Comparison of ENCODE assay signal across 8 mouse cellular contexts in the genomic region with DNA sequence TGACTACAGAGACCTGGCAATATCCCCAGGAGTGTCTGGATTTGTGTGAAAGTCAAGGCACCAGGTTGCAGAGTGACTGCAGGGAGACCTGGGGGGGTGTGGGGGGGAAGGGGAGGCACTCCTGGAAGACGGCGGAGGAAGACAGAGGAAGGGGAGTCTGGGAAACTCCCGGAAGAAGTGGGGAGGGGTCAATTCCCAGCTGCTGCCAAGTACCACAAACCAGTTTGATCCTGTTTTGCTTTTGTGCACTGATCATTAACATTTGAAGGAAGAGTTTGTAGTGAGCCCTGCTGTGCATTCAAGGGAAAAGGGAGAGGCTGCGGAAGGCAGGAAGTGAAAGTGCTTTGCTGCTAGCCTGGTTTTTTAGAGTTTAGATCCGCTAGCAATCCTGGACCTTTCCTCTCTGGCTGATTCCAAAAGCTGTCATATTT. TPM values are rescaled to one million over a fixed set of nuclear protein-coding genes. Genes with fewer than 3 reads are reported as not detected.
DNase-seq lines count a peak whose midpoint lies in the region; ATAC-seq and TF ChIP-seq lines count a peak whose summit lies in the region.

No protein-coding gene starts in this region.

- 3% methylated on average over 5 of the region's 5 CpGs for WGBS in embryonic facial prominence, embryonic 10.5 days
- WGBS in hindbrain, postnatal 0 days: 4% methylated on average over 5 of the region's 5 CpGs

- H3K4me1 ChIP-seq in G1E (ENCODE audit: insufficient read depth, low read depth, low read length): peaks cover 79% of the 10 kb centered on the region
- H3K4me1 ChIP-seq in embryonic facial prominence, embryonic 10.5 days: peaks cover 46% of the 10 kb centered on the region
- peaks cover 5% of the 10 kb centered on the region; the same call in 1 of the 2 replicates for H3K4me1 ChIP-seq in hindbrain, postnatal 0 days (ENCODE audit: insufficient read depth, low read length)

- H3K4me3 ChIP-seq in G1E (ENCODE audit: low read depth, low read length): peak overlapping the region; percentile 48; the same call in 1 of the 2 replicates
- H3K4me3 ChIP-seq in embryonic facial prominence, embryonic 10.5 days: peak overlapping the region; percentile 39
- no peak overlapping the region for H3K4me3 ChIP-seq in hindbrain, postnatal 0 days (ENCODE audit: low read length)

- H3K36me3 ChIP-seq in G1E (replicated peaks): no peaks in the 10 kb centered on the region
- H3K36me3 ChIP-seq in embryonic facial prominence, embryonic 10.5 days (replicated peaks): no peaks in the 10 kb centered on the region
- H3K36me3 ChIP-seq in hindbrain, postnatal 0 days (ENCODE audit: insufficient read depth, low read length): no peaks in the 10 kb centered on the region

- no peak for ATAC-seq in G1E (ENCODE audit: extremely low read depth, insufficient number of reproducible peaks, low FRiP score, poor library complexity, severe bottlenecking)
- ATAC-seq in hindbrain, postnatal 0 days: peak; percentile 81
- ATAC-seq in megakaryocyte progenitor cell, adult 5-6 weeks (replicated peaks; ENCODE audit: poor library complexity): peak; percentile 16; the same call in 1 of the 2 replicates
- no peak for ATAC-seq in monocyte, adult 5-6 weeks (replicated peaks; ENCODE audit: insufficient number of reproducible peaks, low FRiP score, low TSS enrichment, poor library complexity, severe bottlenecking)

- no peaks in the 10 kb centered on the region for H3K9me3 ChIP-seq in G1E (replicated peaks)
- H3K9me3 ChIP-seq in embryonic facial prominence, embryonic 10.5 days: no peaks in the 10 kb centered on the region
- H3K9me3 ChIP-seq in hindbrain, postnatal 0 days (ENCODE audit: low read length): no peaks in the 10 kb centered on the region

- no peak for DNase-seq in G1E (ENCODE audit: low spot score)
- peak; percentile 69 for DNase-seq in embryonic facial prominence, embryonic 10.5 days (ENCODE audit: low spot score)
- DNase-seq in hindbrain, postnatal 0 days (ENCODE audit: low spot score): peak; percentile 64
- no peak for DNase-seq in spleen, postnatal 4 days (ENCODE audit: low spot score in 2 of 2)
- DNase-seq in cerebellum, adult 9-11 months: no peak
- DNase-seq in layer of hippocampus, adult 9-10 months (ENCODE audit: low spot score): no peak

- H3K9ac ChIP-seq in hindbrain, postnatal 0 days (replicated peaks; ENCODE audit: low read length): 0 out of 2 replicates have a peak overlapping the region, but pooled peaks have one; percentile 13

- H3K27me3 ChIP-seq in G1E (ENCODE audit: insufficient read depth, low read length): no peaks in the 10 kb centered on the region
- H3K27me3 ChIP-seq in embryonic facial prominence, embryonic 10.5 days (replicated peaks; ENCODE audit: low read depth, poor library complexity, severe bottlenecking): peaks cover 49% of the 10 kb centered on the region
- H3K27me3 ChIP-seq in hindbrain, postnatal 0 days (ENCODE audit: insufficient read depth, low read length): no peaks in the 10 kb centered on the region

- TF ChIP-seq CTCF in G1E (IDR thresholded peaks at IDR 0.05; ENCODE audit: low read depth, low read length): no peak
- no peak for TF ChIP-seq CTCF in hindbrain, postnatal 0 days (IDR thresholded peaks at IDR 0.05; ENCODE audit: low read depth)

- peak overlapping the region; percentile 45 for H3K4me2 ChIP-seq in hindbrain, postnatal 0 days (ENCODE audit: low read depth, low read length)

- H3K27ac ChIP-seq in embryonic facial prominence, embryonic 10.5 days (replicated peaks): peak overlapping the region; percentile 76
- peak overlapping the region; percentile 11; the same call in 1 of the 2 replicates for H3K27ac ChIP-seq in hindbrain, postnatal 0 days

RNA-seq across cellular contexts. Expression of a gene that starts 9.1 kb away (rescaled TPM):
- total RNA-seq in G1E (2014; fragmentation: Nextera tagmentation) (not detected in 2 replicates), G1E (2017) (0.05 and 0.06 TPM in 2 replicates)
- not detected in 2 replicates for polyA plus RNA-seq in G1E (2012)
- 0.15 and 0.19 TPM in 2 replicates for polyA plus RNA-seq in embryonic facial prominence, embryonic 10.5 days (2016; fragmentation: Nextera tagmentation; extraction: Ambion mirVana)
- 0.37 TPM in 1 of 2 replicates, not detected in the other for total RNA-seq in hindbrain, postnatal 0 days (2014; rRNA removed)
- polyA plus RNA-seq in hindbrain, postnatal 0 days (2015; fragmentation: Nextera tagmentation; extraction: Ambion mirVana): 0.10 TPM in 1 of 2 replicates, not detected in the other
- 0.15 and 0.27 TPM in 2 replicates for total RNA-seq in megakaryocyte progenitor cell, adult 5-6 weeks (2015)
- 0.04 and 0.61 TPM in 2 replicates for total RNA-seq in megakaryocyte progenitor cell, adult 5-6 weeks (2017)
- 1.4 to 5.0 TPM (median 1.9 TPM) in 3 replicates for total RNA-seq in monocyte, adult 5-6 weeks (2017)

RNA-seq across cellular contexts. Expression of a gene that starts 55.6 kb away (rescaled TPM):
- total RNA-seq in G1E (2014; fragmentation: Nextera tagmentation) (not detected in 2 replicates), G1E (2017) (not detected in 2 replicates)
- not detected in 2 replicates for polyA plus RNA-seq in G1E (2012)
- polyA plus RNA-seq in embryonic facial prominence, embryonic 10.5 days (2016; fragmentation: Nextera tagmentation; extraction: Ambion mirVana): 0.60 TPM in 1 of 2 replicates, not detected in the other
- total RNA-seq in hindbrain, postnatal 0 days (2014; rRNA removed): not detected in 2 replicates
- not detected in 2 replicates for polyA plus RNA-seq in hindbrain, postnatal 0 days (2015; fragmentation: Nextera tagmentation; extraction: Ambion mirVana)
- total RNA-seq in megakaryocyte progenitor cell, adult 5-6 weeks (2015): not detected in 2 replicates
- total RNA-seq in megakaryocyte progenitor cell, adult 5-6 weeks (2017): not detected in 2 replicates
- not detected in 3 replicates for total RNA-seq in monocyte, adult 5-6 weeks (2017)

Comparison
In these comparisons a context has a peak if more than half of its experiments do, and no peak if none do; other contexts are left out.
1. ATAC-seq: peak in hindbrain, postnatal 0 days (single experiment) and megakaryocyte progenitor cell, adult 5-6 weeks (single experiment); none in G1E (single experiment) and monocyte, adult 5-6 weeks (single experiment).
2. DNase-seq: peak in embryonic facial prominence, embryonic 10.5 days (single experiment) and hindbrain, postnatal 0 days (single experiment); none in G1E (single experiment), spleen, postnatal 4 days (0 of 2), cerebellum, adult 9-11 months (single experiment) and layer of hippocampus, adult 9-10 months (single experiment).